Mouse (Mus musculus) liver, postnatal 0 days (tissue): ENCODE measurements around the gene Megf9. TPM values are rescaled to one million over a fixed set of nuclear protein-coding genes. Genes with fewer than 3 reads are reported as not detected.

Source experiments
- ATAC-seq: fragments of 200-750 bp; cut with Nextera tagmentation; 2 replicates; pipeline ENCODE4 v1.8.0; 2017; ENCODE audit warnings: mild to moderate bottlenecking, moderate library complexity
- DNase-seq: peaks from one replicate; pipeline ENCODE4 v3.0.0-alpha.2; 2016
- H3K27ac ChIP-seq: fragments of 300-500 bp; sonication (generic); 2 replicates; pipeline ENCODE4 v1.5.1; 2014; ENCODE audit warnings: antibody characterized with exemption, moderate library complexity, mild to moderate bottlenecking, low read depth
- H3K27me3 ChIP-seq: fragments of 300-500 bp; sonication (generic); 2 replicates; pipeline ENCODE4 v1.6.1; 2014; ENCODE audit warnings: low read length, control low read depth, mixed read lengths; ENCODE audit not compliant: insufficient read depth
- H3K36me3 ChIP-seq: fragments of 300-500 bp; sonication (generic); replicated peaks from 2 replicates; pipeline ENCODE4 v1.6.1; 2014; ENCODE audit warnings: mild to moderate bottlenecking, control low read depth, low read length, moderate library complexity, mixed read lengths; ENCODE audit not compliant: insufficient read depth
- H3K4me1 ChIP-seq: fragments of 300-500 bp; sonication (generic); 2 replicates; pipeline ENCODE4 v1.6.1; 2014; ENCODE audit warnings: antibody characterized with exemption, mild to moderate bottlenecking, control low read depth; ENCODE audit not compliant: insufficient read depth
- H3K4me2 ChIP-seq: fragments of 300-500 bp; sonication (generic); 2 replicates; pipeline ENCODE4 v1.6.1; 2014; ENCODE audit warnings: low read depth, mild to moderate bottlenecking, low read length, moderate library complexity, mixed read lengths
- H3K4me3 ChIP-seq: fragments of 300-500 bp; sonication (generic); 2 replicates; pipeline ENCODE4 v1.5.1; 2014; ENCODE audit warnings: low read depth, low read length
- H3K9ac ChIP-seq: fragments of 300-500 bp; sonication (generic); replicated peaks from 2 replicates; pipeline ENCODE4 v1.6.1; 2014; ENCODE audit warnings: mild to moderate bottlenecking, moderate library complexity
- H3K9me3 ChIP-seq: fragments of 300-500 bp; sonication (generic); 2 replicates; pipeline ENCODE4 v1.6.1; 2016; ENCODE audit warnings: mild to moderate bottlenecking, control low read depth, low read length, mixed read lengths
- CTCF ChIP-seq: sonication (generic); IDR thresholded peaks from 2 replicates; pipeline ENCODE4 v1.5.1; 2016; ENCODE audit warnings: antibody characterized with exemption, low read depth
- EP300 ChIP-seq: IDR thresholded peaks from 2 replicates; pipeline ENCODE4 v1.6.1; 2016; ENCODE audit warnings: antibody characterized with exemption, low read depth, mild to moderate bottlenecking
- WGBS: fragments of 180-500 bp; shearing (Covaris S2); extraction: QIAGEN DNeasy Blood & Tissue Kit; methylation state at CpG from one replicate; pipeline ENCODE4 v1.1.7; 2014; ENCODE audit not compliant: insufficient replicate concordance; 5-methylcytosine and 5-hydroxymethylcytosine counted together
- polyA plus RNA-seq: library from polyadenylated mRNA; unstranded; fragments of >200 nt; fragmentation: Nextera tagmentation; extraction: Ambion mirVana; gene quantifications from 2 replicates; pipeline ENCODE4 v1.2.1, GENCODE M21; 2015

Gene Megf9
- polyA plus RNA-seq, 1 experiment from 2014 or later: 9.4 TPM

GRCm38 (mm10) chr4:70465921-70466689, 68.7 kb downstream of the Megf9 start:
- WGBS: 86% methylated on average over 1 of the region's 1 CpGs
- no peak overlapping the region for H3K27ac ChIP-seq

DNA sequence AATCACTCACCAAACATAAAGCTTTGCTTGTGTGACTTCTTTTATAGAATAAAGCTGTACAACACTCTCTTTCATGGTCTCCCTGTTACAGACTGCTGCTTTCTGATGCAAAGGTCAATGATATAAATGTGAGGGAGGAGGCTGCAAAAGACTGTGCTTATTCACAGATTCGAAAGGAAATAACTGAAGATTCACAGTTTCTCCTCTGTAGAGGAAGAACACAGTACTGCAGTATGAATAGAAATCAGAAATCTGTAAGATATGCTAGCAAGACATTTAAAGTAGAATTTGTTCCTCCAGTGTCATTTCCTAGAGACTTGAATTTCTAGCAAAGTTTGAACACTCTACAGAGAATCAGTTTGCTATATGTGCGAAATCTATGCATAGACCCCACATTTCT, 71.5 kb downstream of the Megf9 start:
- WGBS: 71% methylated on average over 2 of the region's 2 CpGs

More at GRCm38 (mm10) chr4:70465921-70466689, 68.7 kb downstream of the Megf9 start:
- Histone ChIP-seq H3K9me3 (no peaks in the 10 kb centered on the region), H3K4me2 (no peak overlapping the region), H3K4me3 (no peak overlapping the region), H3K9ac (no peak overlapping the region), H3K27me3 (no peaks in the 10 kb centered on the region), H3K4me1 (no peaks in the 10 kb centered on the region), H3K36me3 (no peaks in the 10 kb centered on the region)
- TF ChIP-seq EP300 (no peak), CTCF (no peak)
- ATAC-seq (no peak), DNase-seq (no peak)

GRCm38 (mm10) chr4:70461416-70461815, 73.4 kb downstream of the Megf9 start:
- no peak for ATAC-seq

More for the DNA sequence above, 71.5 kb downstream of the Megf9 start:
- no peaks in the 10 kb centered on the region for H3K36me3 ChIP-seq
- H3K9me3 ChIP-seq: no peaks in the 10 kb centered on the region
- H3K9ac ChIP-seq: no peak overlapping the region
- no peak overlapping the region for H3K27ac ChIP-seq
- ATAC-seq (no peak), DNase-seq (no peak)
- H3K4me2 ChIP-seq: no peak overlapping the region
- H3K4me3 ChIP-seq: no peak overlapping the region
- TF ChIP-seq EP300: no peak
- no peak for TF ChIP-seq CTCF
- H3K27me3 ChIP-seq: no peaks in the 10 kb centered on the region
- no peaks in the 10 kb centered on the region for H3K4me1 ChIP-seq

DNA sequence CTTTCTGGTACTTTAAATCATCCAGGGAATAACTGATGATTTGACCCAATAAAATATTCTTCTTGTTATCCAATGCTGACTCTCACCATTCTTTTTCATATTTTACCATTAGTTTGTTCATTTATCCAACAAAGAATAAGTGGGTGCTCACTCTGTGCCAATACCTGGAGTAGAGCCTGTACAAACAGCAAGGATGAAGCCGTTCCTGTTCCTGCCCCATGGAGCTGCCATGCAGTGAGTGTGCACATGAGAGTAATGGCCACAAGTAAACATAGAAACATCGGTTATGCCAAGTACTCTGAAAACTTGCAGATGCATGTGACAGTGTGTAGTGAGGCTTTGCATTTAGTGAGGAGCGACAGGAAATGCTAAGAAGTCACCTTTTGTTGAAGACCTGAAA, 82.6 kb downstream of the Megf9 start:
- no peaks in the 10 kb centered on the region for H3K9me3 ChIP-seq
- H3K4me2 ChIP-seq: no peak overlapping the region
- no peak for TF ChIP-seq CTCF
- no peak for TF ChIP-seq EP300
- WGBS: 71% methylated on average over 3 of the region's 3 CpGs
- no peak overlapping the region for H3K27ac ChIP-seq
- no peak overlapping the region for H3K4me3 ChIP-seq
- DNase-seq (no peak), ATAC-seq (peak; percentile 80)
- H3K36me3 ChIP-seq: peaks cover 6% of the 10 kb centered on the region; the same call in 1 of the 2 replicates
- no peaks in the 10 kb centered on the region for H3K27me3 ChIP-seq
- no peak overlapping the region for H3K9ac ChIP-seq
- no peaks in the 10 kb centered on the region; the same call in 1 of the 2 replicates for H3K4me1 ChIP-seq

More at GRCm38 (mm10) chr4:70461416-70461815, 73.4 kb downstream of the Megf9 start:
- H3K9me3 ChIP-seq: no peaks in the 10 kb centered on the region
- no peaks in the 10 kb centered on the region for H3K27me3 ChIP-seq
- H3K27ac ChIP-seq: no peak overlapping the region
- no peak for TF ChIP-seq EP300
- no peak for TF ChIP-seq CTCF
- no peak overlapping the region for H3K9ac ChIP-seq
- DNase-seq: no peak
- H3K4me3 ChIP-seq: no peak overlapping the region
- H3K4me2 ChIP-seq: no peak overlapping the region
- no peaks in the 10 kb centered on the region for H3K36me3 ChIP-seq
- no peaks in the 10 kb centered on the region for H3K4me1 ChIP-seq

DNA sequence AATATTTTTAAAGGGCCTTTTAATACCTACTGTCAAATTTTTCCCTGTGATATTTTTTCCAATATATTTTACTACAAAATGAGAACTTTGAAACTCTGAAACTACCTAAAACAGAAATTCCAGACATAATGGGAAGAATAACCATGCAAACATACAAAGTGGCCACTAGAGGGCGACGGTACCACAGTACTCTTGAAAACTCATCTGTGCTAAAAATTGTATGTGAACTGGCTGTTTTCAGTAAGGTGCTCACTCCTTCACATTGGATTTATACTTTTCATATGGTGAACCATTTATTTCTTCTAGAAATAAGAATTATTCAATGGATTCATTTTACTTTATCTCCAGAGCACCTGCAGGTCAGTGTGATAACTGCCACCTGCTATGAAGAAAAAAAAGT, 83.0 kb downstream of the Megf9 start:
- 0% methylated on average over 2 of the region's 2 CpGs for WGBS
- H3K36me3 ChIP-seq: peaks cover 7% of the 10 kb centered on the region; the same call in 1 of the 2 replicates
- H3K27ac ChIP-seq: no peak overlapping the region
- no peak overlapping the region for H3K4me3 ChIP-seq
- ATAC-seq (peak; percentile 51; the same call in 1 of the 2 replicates), DNase-seq (peak; percentile 32)
- H3K9me3 ChIP-seq: no peaks in the 10 kb centered on the region
- no peak overlapping the region for H3K4me2 ChIP-seq
- no peaks in the 10 kb centered on the region for H3K27me3 ChIP-seq
- TF ChIP-seq CTCF: peak; percentile 88
- TF ChIP-seq EP300: no peak
- no peak overlapping the region for H3K9ac ChIP-seq
- no peaks in the 10 kb centered on the region; the same call in 1 of the 2 replicates for H3K4me1 ChIP-seq

DNA sequence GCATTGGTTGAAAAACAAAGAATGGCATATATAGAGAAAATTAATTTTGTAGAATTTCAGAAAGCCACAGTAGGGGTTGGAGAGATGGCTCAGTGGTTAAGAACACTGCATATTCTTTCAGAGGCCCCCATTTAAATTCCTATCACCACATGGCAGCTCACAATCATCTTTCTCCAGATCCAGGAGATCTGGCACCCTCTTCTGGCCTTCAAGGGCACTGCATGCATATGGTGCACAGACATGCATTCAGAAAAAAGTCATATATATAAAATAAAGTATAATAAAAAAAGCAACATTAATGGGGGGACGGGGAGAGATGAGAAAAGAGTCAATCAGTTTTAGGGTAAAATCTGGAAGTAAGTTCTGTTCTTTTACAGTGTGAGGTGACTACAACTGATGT, 85.1 kb downstream of the Megf9 start:
- H3K4me3 ChIP-seq: no peak overlapping the region
- DNase-seq (no peak), ATAC-seq (no peak)
- no peak overlapping the region for H3K4me2 ChIP-seq
- H3K9me3 ChIP-seq: no peaks in the 10 kb centered on the region
- no peak overlapping the region for H3K27ac ChIP-seq
- no peaks in the 10 kb centered on the region for H3K27me3 ChIP-seq
- 64% methylated on average over 1 of the region's 1 CpGs for WGBS
- peaks cover 5% of the 10 kb centered on the region; the same call in 1 of the 2 replicates for H3K36me3 ChIP-seq
- no peaks in the 10 kb centered on the region for H3K4me1 ChIP-seq
- H3K9ac ChIP-seq: no peak overlapping the region
- TF ChIP-seq CTCF (peak; percentile 48), EP300 (no peak)
